Mouse (Mus musculus) layer of hippocampus, postnatal 14 days (tissue): ENCODE data around the gene Neu2. TPM values are rescaled to one million over a fixed set of nuclear protein-coding genes. Genes with fewer than 3 reads are reported as not detected.

ENCODE experiments used
- DNase-seq, 2 experiments: peaks; one replicate each; pipeline ENCODE4 v3.0.0; 2021 to 2022; ENCODE audit warnings: low spot score in 2 of 2, mixed read lengths in 1 of 2
- total RNA-seq, 2 experiments: library from RNA; stranded (reverse); gene quantifications; 2 replicates each; pipeline ENCODE4 v1.2.3; 2021

The Neu2 gene
- total RNA-seq, 2 experiments from 2014 or later: 0.30 TPM; not detected in 1

- peak in 1 of 2 experiments; percentile 33 for DNase-seq
Observed at GRCm38 (mm10) chr1:87608416-87609046, 98.8 kb downstream of the Neu2 start.

DNA sequence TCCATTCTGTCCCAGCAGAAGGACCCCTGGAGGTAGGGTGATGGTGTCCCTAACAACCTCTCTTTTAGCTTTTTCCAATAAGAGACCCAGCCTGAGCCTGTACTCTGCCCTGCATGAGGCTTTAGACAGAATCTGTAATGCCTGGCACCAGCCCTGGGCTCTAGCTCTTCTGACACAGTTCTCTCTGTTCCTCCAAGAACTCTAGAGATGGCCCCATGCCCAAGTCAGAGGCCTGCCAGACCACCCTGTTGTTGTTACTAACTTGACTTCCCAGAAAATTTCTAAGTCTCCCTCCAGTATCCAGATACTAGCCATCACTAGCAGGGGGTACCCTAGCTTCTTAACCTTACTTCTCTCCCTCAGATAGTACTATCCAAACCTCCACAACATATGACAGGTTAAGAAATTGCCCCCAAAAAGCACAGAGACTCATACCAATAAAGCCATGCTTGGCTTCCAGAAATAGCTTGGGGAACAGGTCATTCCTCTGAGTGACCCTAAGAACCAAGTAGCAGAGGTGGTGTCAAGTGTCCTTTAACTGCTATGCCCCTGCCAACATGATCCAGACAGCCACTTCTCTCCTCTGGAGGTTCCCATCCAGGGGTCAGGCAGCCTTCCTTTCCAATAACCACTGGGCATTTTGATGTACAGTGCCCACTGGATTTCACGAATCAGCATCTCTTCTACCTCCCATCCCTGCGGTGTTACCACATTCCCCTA lies 105.0 kb downstream of the Neu2 start:
- peak in 1 of 2 experiments; percentile 38 for DNase-seq

GRCm38 (mm10) chr1:87620211-87620668 lies 110.6 kb downstream of the Neu2 start, which contains the start of gene Inpp5d:
Gene Inpp5d, plus strand, starts transcription at chr1:87620312.
- no peak for DNase-seq

DNA sequence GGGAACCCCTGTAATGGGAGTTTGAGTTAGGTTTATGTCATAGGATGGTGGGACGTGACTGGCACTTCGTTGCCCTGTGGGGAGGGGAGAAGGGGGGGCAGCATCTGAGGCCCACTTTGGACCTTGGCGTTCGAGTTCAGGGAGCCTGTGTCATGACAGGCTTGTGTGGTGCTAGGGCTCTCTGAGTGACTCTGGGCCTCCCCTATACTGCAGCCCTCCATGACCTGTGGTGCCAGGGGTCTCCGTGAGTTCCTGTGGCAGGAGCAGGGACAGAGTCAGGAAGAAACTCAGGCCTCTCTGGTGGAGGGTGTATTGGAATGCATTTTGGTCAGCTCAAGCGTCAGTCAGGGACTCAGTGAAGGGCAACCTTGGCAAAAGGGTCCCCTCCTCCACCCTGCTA lies 111.0 kb downstream of the Neu2 start:
- DNase-seq: no peak

- DNase-seq: no peak
Observed at GRCm38 (mm10) chr1:87621146-87621857, 111.6 kb downstream of the Neu2 start.

DNA sequence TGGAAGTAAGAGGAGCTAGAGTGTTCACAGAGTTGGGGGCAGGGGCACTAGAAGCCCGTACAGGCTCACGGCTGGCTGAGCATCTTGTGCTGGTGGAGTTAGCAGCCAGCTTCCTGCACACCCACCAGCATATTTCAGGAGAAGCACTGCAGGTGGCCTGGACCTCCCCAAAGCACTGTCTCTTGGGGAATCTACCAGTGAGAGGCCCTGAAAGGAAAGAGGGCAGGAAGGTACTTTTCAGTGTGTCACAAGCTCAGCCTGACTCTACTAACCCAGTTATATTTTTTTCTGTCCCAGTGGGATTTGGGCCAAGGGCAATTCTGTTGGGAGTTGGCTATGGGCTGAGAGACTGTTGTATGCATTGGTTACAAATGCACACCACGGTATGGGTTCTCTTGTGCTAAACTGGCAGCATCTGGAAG lies 112.2 kb downstream of the Neu2 start:
- peak; percentile 32 to 43 for DNase-seq

- no peak for DNase-seq
Observed at GRCm38 (mm10) chr1:87623977-87624666, 114.4 kb downstream of the Neu2 start.

- no peak for DNase-seq
Observed at GRCm38 (mm10) chr1:87624826-87625225, 115.1 kb downstream of the Neu2 start.

DNA sequence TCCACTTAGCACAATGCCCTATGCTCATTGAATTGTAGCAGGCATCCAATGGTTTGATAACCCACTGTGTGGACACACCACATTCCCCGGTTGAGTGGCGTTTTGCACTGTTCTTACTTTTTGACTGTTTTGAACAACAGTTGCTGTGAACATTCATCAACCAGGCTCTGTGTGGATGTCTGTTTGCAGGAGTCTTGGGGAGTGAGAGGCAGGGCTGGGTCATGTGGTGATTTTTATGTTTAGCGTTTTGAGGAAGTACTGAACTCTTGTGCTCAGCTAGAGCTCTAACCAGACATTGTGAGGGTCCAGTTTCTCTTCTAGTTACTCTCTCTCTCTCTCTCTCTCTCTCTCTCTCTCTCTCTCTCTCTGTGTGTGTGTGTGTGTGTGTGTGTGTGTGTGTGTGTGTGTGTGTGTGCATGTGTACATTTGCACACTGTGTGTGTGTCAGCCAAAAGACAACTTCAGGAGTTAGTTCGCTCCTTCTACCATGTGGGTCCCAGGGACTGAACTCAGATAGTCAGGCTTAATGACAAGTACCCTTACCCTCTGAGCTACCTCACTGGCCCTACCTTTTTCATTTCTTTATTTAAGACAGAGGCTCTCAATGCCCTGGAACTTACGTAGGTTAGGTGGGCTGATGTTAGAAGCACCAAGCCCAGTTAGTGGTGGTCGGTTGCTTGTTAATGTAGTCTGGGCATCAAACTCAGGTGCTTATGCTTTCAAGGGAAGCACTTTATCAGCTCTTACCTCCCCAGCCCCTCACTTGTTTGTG lies 115.8 kb downstream of the Neu2 start:
- no peak for DNase-seq

- no peak for DNase-seq
Observed at GRCm38 (mm10) chr1:87626344-87626743, 116.7 kb downstream of the Neu2 start.

- DNase-seq: no peak
Observed at GRCm38 (mm10) chr1:87628085-87628484, 118.4 kb downstream of the Neu2 start.

DNA sequence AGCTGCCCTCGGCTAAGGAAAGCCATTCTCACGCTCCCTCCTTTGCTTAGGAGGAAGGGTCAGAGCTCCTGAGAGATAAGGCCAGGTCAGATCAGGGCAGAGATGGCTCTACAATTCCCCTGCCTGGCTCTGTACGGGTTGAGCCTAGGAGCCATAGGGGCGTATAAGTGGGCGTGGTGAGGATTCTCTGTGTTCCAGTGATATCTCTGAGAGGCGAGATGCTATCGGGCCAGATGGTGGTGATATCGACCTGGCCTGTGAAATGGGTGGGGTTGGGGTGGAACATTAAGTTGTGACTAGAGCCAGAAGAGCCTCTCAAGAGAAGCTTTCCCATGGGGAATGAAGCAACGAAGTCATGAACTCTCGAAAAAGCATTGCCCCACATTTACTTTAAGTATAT lies 121.9 kb downstream of the Neu2 start:
- no peak for DNase-seq

DNA sequence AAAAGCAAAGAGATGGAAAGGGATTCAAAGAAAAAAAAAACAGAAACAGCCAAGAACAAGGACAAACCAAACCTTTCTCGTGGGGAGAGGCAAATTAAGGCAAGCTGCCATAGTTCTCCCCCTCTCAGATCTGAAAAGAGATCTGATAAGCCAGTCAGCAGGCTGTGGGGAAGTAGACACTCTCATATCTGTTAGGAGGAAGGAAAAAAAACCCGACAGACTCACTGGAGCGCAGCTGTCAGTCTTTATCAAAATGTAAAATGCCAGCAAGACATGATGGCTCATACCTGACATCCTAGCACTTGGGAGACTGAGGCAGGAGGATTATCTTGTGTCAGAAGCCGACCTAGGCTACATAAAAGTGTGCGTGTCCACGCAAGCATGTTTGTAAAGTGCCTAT lies 122.5 kb downstream of the Neu2 start:
- DNase-seq: no peak

GRCm38 (mm10) chr1:87636716-87637117 lies 127.0 kb downstream of the Neu2 start:
- no peak for DNase-seq

- no peak for DNase-seq
Observed at GRCm38 (mm10) chr1:87637121-87637877, 127.6 kb downstream of the Neu2 start.

GRCm38 (mm10) chr1:87637878-87638600 lies 128.3 kb downstream of the Neu2 start:
- DNase-seq: no peak

GRCm38 (mm10) chr1:87639724-87640123 lies 130.0 kb downstream of the Neu2 start:
- DNase-seq: no peak

DNA sequence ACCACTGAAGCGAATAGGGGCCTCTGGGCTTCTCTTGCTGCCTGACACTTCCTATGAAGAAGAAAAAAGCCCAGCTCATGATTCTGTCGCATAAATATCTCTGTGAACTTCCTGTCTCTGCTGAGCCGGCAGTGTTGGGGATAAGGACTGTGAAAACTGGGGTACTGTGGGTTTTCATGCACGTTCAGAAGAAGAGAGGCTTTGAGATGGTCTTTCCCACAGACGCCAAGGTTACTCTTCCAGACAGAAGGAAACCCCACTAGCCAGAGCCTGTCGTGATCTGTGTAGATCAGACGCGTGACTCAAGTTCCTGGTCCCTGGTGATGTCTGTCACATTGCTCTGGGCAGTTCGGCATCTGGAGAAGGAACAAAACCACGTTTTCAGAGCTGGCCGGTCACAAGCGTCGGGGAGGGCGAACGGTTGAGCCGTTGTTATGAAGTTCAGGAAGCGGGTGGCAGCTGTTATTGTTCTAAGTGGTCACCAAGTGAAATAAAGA lies 130.5 kb downstream of the Neu2 start:
- no peak for DNase-seq

DNA sequence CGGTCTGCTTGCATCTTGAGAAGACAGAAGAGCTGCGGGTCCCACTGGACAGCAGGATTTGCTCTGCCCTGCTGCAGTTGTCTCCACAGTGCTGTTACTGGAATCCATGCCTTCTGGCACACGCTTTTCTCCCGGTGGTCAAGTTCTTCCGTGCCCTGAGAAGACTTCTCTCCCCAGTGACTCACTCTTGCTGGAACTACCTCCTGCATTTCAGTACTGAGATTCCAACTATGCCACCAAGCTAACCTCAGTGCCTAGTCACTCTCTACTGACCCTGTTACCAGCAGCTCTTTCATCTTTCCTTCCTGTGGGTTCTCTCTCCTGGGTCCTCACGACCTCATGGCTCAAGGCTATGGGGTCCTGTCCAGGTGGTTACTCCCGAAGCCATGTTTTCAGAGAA lies 133.3 kb downstream of the Neu2 start:
- no peak for DNase-seq
